Mouse (Mus musculus) midbrain, embryonic 12.5 days (tissue): ENCODE data around the gene Sycp3. TPM values are rescaled to one million over a fixed set of nuclear protein-coding genes. Genes with fewer than 3 reads are reported as not detected.
A peak's percentile ranks its signal among the peaks of the same experiment; 100 is the strongest.
"Not testable (repeated sequence)": the region's sequence is repeated elsewhere in the genome, so short reads cannot be mapped to it uniquely, and the experiment has no call there.

ENCODE experiments used
- ATAC-seq: fragments of 200-750 bp; cut with Nextera tagmentation; 2 replicates; pipeline ENCODE4 v1.8.0; 2017; ENCODE audit warnings: low read depth, moderate TSS enrichment, moderate library complexity; ENCODE audit not compliant: low FRiP score
- H3K27ac ChIP-seq: fragments of 300-500 bp; sonication (generic); replicated peaks from 2 replicates; pipeline ENCODE4 v1.5.1; 2016; ENCODE audit warnings: mild to moderate bottlenecking
- H3K27me3 ChIP-seq: fragments of 300-500 bp; sonication (generic); 2 replicates; pipeline ENCODE4 v1.6.1; 2016; ENCODE audit warnings: mild to moderate bottlenecking
- H3K36me3 ChIP-seq: fragments of 300-500 bp; sonication (generic); 2 replicates; pipeline ENCODE4 v1.6.1; 2016
- H3K4me1 ChIP-seq: fragments of 300-500 bp; sonication (generic); 2 replicates; pipeline ENCODE4 v1.6.1; 2016
- H3K4me2 ChIP-seq: fragments of 300-500 bp; sonication (generic); replicated peaks from 2 replicates; pipeline ENCODE4 v1.6.1; 2016; ENCODE audit warnings: mild to moderate bottlenecking, moderate library complexity
- H3K4me3 ChIP-seq: fragments of 300-500 bp; sonication (generic); 2 replicates; pipeline ENCODE4 v1.5.1; 2016; ENCODE audit warnings: mild to moderate bottlenecking
- H3K9ac ChIP-seq: fragments of 300-500 bp; sonication (generic); replicated peaks from 2 replicates; pipeline ENCODE4 v1.6.1; 2016; ENCODE audit warnings: mild to moderate bottlenecking, moderate library complexity
- H3K9me3 ChIP-seq: fragments of 300-500 bp; sonication (generic); 2 replicates; pipeline ENCODE4 v1.6.1; 2016; ENCODE audit warnings: mild to moderate bottlenecking
- WGBS: fragments of 180-500 bp; shearing (Covaris S2); methylation state at CpG from one replicate; pipeline ENCODE4 v1.1.7; 2016; 5-methylcytosine and 5-hydroxymethylcytosine counted together
- polyA plus RNA-seq: library from polyadenylated mRNA; unstranded; fragments of >200 nt; fragmentation: Nextera tagmentation; extraction: Ambion mirVana; gene quantifications from 2 replicates; pipeline ENCODE4 v1.2.1, GENCODE M21; 2016

Sycp3 gene
- polyA plus RNA-seq, 1 experiment from 2014 or later = not detected

DNA sequence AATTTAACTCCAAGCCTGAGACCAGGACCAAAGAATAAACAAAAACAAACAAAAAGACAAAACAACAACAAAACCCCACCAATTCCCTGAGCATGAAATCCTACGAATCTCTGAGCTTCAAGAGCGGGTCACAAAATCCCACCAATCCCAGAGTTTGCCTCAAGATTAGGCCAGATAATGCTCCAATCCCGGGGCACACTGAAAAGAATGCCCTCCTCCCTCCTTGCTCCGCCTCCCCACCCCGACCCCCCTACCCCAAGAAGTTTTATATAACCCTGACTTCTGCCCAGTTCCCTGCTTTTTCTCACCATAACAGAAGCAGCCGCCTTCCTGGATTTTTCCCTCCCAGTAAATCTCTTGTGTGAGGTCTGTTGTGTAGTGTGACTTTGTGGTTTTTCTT is 1.6 kb upstream of the Sycp3 start:
- H3K9me3 ChIP-seq = no peaks in the 10 kb centered on the region
- no peaks in the 10 kb centered on the region for H3K27me3 ChIP-seq
- WGBS = 52% methylated on average over 6 of the region's 6 CpGs
- ATAC-seq = no peak
- H3K9ac ChIP-seq = no peak overlapping the region
- no peak overlapping the region for H3K4me3 ChIP-seq
- H3K4me2 ChIP-seq = no peak overlapping the region
- H3K36me3 ChIP-seq = no peaks in the 10 kb centered on the region
- H3K27ac ChIP-seq = no peak overlapping the region
- H3K4me1 ChIP-seq = no peaks in the 10 kb centered on the region

DNA sequence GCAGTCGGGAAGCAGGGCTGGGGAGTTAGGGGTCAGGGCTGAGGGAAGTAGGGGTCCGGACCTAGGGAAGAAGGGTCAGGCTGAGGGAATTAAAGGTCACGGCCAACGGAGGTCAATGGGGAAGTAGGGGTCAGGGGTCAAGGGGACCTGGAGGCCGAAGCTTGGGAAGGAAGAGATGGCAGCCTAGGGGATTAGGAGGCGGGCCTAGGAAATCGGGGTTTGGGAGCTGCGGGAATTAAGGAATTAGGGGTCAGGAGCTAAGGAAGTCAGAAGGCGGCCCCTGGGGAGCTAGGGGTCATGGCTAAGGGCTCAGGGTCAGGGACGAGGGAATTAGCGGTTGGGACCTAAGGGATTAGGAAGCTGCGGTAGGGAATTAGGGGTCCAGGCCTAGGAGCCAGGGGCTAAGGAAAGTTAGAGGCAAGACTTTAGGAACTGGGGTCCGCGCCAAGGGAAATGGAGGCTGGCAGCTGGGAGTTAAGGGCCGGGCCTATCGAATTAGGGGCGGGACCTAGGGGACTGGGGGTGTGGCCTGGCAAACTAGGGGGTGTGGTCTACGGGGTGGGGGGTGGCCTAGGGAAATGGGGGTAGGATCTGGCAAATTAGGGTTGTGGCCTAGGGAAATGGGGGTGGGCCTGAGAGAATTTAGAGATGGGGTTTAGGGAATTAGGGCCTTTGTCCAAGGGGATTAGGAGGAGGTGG is 902 bp downstream of the Sycp3 start:
- Histone ChIP-seq H3K9ac (no peak overlapping the region), H3K9me3 (no peaks in the 10 kb centered on the region)
- 60% methylated on average over 18 of the region's 18 CpGs for WGBS

DNA sequence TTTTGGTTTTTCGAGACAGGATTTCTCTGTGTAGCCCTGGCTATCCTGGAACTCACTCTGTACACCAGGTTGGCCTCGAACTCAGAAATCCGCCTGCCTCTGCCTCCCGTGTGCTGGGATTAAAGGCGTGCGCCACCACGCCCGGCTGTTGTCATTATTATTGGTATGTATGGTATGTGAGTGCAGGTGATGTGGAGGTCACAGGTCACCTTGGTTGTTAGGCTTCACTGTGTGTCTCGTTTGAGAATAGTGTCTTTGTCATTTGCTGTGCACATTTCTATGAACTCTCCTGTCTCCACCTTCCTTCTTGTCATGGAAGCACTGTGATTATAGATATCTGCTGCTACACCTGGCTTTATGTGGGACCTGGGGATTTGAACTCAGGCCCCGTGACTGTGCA is 23.5 kb downstream of the Sycp3 start:
- H3K9me3 ChIP-seq, H3K36me3 ChIP-seq, H3K4me1 ChIP-seq, H3K4me3 ChIP-seq, ATAC-seq, H3K9ac ChIP-seq, H3K27me3 ChIP-seq, H3K4me2 ChIP-seq, H3K27ac ChIP-seq: not testable (repeated sequence)
- 92% methylated on average over 10 of the region's 10 CpGs for WGBS

More for the DNA sequence above, 902 bp downstream of the Sycp3 start:
- ATAC-seq = no peak
- Histone ChIP-seq H3K27ac (no peak overlapping the region), H3K4me3 (no peak overlapping the region), H3K4me2 (no peak overlapping the region), H3K36me3 (no peaks in the 10 kb centered on the region), H3K4me1 (no peaks in the 10 kb centered on the region), H3K27me3 (no peaks in the 10 kb centered on the region)

DNA sequence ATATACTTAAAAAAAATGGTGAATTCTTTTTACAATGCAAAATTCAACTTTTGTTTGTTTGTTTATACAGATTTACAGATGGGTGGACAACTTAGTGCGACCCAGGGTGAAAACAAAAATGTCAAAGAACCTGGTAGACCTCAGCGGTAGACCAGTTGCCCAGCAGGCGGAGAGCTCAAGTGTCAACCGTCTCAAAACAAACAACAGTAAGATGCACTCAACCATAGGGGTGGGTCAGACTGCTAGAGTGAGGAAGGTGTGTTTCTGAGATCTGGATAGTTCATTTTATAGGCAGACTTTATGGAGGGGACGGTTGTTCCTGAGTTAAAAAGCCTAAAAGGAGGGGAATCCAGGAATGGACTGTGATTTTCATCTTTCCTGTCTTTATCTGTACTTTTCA is 29.3 kb downstream of the Sycp3 start:
- Histone ChIP-seq H3K4me1 (peaks cover 4% of the 10 kb centered on the region; the same call in 1 of the 2 replicates), H3K9me3 (no peaks in the 10 kb centered on the region), H3K9ac (no peak overlapping the region), H3K27me3 (no peaks in the 10 kb centered on the region), H3K4me3 (no peak overlapping the region), H3K36me3 (no peaks in the 10 kb centered on the region), H3K27ac (no peak overlapping the region), H3K4me2 (no peak overlapping the region)
- no peak for ATAC-seq
- WGBS = 88% methylated on average over 5 of the region's 5 CpGs

DNA sequence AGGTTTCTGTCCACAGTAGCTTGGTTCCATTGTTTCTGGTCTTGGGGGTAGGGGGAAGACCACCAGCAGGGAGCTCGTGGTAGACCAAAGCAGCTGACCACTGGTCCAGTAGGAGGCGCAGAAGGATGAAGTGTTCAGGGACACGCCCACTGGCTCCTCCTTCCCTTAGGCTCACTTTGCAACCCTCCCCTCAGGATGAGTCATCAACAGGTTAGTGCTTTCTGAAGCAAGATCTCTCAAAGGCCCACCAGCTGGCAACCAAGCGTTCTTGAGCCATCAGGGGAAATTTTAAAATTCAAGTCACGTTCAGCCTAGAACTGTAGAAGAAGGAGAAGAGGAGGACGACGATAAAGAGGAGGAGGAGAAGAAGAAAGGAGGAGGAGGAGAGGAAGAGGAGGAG is 32.3 kb downstream of the Sycp3 start:
- Histone ChIP-seq H3K9me3 (no peaks in the 10 kb centered on the region), H3K27ac (no peak overlapping the region), H3K4me2 (no peak overlapping the region), H3K9ac (no peak overlapping the region), H3K4me1 (peaks cover 4% of the 10 kb centered on the region; the same call in 1 of the 2 replicates), H3K27me3 (no peaks in the 10 kb centered on the region), H3K4me3 (no peak overlapping the region), H3K36me3 (no peaks in the 10 kb centered on the region)
- WGBS = 65% methylated on average over 7 of the region's 7 CpGs
- ATAC-seq = no peak

DNA sequence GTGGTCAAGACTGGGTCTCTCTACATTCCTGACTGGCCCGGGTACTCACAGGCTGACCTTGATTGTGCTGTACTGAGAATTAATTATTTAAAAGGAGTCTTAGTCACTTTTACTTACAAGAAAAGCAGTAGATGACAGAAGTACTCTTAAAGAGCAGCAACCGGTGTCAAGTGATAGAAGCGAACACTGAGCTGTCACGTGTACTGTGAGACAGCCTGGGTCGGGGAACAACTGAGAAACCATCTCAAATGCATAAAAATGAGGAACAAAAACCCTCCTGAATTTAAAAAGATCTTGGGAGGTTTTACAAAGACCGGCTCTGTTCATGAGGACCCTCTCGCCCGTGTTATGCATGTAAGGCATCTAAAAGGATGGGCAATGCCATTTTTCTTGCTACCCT is 33.3 kb downstream of the Sycp3 start:
- H3K4me1 ChIP-seq = peaks cover 4% of the 10 kb centered on the region; the same call in 1 of the 2 replicates
- H3K27ac ChIP-seq = no peak overlapping the region
- no peak for ATAC-seq
- H3K9me3 ChIP-seq = no peaks in the 10 kb centered on the region
- H3K4me2 ChIP-seq = no peak overlapping the region
- H3K27me3 ChIP-seq = no peaks in the 10 kb centered on the region
- WGBS = 79% methylated on average over 8 of the region's 8 CpGs
- no peaks in the 10 kb centered on the region for H3K36me3 ChIP-seq
- no peak overlapping the region for H3K4me3 ChIP-seq
- no peak overlapping the region for H3K9ac ChIP-seq

DNA sequence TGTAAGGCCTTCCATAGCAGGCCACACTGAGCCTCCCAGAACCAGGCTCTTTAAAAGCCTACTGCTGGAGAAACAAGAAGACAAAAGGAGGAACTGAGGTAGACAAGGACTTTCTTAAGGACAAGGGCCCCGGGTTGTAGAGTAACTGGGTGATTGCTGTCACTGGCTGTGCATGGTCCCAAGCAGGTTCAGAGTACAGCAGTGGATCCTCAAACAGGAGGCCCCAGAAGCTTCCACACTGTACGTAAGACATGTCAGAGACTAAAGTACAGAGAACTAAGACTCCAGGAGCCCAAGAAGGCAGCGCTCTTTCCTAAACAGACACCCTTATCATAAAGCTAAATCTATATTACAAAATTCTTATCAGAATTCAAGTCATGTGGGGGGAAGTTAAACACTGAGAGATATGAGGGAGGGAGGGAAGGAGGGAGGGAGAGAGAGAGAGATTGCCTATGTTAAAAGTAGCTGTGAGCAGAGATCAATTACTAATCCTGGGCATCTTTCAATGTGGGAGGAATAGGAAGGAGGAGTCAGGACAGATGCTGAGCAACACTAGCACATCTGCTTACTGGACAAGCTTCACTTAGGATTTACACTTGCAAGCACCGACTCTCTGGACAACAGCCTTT is 35.7 kb downstream of the Sycp3 start:
- H3K4me3 ChIP-seq = no peak overlapping the region
- H3K9me3 ChIP-seq = no peaks in the 10 kb centered on the region
- no peak overlapping the region for H3K27ac ChIP-seq
- H3K9ac ChIP-seq = no peak overlapping the region
- no peak for ATAC-seq
- no peaks in the 10 kb centered on the region for H3K36me3 ChIP-seq
- H3K27me3 ChIP-seq = no peaks in the 10 kb centered on the region
- 82% methylated on average over 4 of the region's 4 CpGs for WGBS
- H3K4me2 ChIP-seq = no peak overlapping the region
- peaks cover 4% of the 10 kb centered on the region; the same call in 1 of the 2 replicates for H3K4me1 ChIP-seq

DNA sequence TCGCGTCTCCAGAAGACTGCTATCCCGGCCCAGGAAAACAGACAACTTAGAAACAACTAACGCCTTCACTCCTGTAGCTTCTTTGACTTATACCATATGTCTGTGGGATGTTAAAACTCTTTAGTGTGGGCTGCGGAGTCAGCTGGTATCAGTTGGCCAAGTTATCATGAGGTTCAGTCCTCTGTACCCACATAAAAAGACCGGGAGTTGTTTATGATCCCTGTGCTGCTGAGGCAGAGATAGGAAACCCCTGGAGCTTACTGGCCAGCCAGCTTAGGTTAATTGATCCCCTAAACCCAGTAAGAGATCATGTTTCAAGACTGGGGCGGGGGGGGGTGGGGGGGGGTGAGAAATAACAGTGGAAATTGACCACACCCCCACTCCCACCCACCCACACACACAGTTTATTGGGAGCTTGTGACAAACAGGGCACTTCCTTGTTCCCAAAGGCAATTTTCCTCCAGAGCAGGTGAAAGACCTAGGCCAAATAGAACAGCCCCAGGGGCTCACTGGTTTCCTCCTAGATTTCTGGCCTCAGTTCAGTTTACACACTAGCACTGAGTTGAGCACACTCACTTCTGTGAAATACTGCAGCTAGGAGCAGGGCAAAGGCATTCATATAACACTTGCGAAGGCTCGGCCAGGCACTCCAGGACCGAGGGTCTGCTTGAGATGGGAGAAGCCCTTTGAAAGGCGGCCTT is 37.6 kb downstream of the Sycp3 start:
- Histone ChIP-seq H3K27ac (no peak overlapping the region), H3K4me3 (no peak overlapping the region), H3K4me2 (no peak overlapping the region), H3K9ac (no peak overlapping the region), H3K36me3 (no peaks in the 10 kb centered on the region), H3K27me3 (no peaks in the 10 kb centered on the region), H3K9me3 (no peaks in the 10 kb centered on the region), H3K4me1 (peaks cover 8% of the 10 kb centered on the region; the same call in 1 of the 2 replicates)
- 74% methylated on average over 11 of the region's 11 CpGs for WGBS
- no peak for ATAC-seq

DNA sequence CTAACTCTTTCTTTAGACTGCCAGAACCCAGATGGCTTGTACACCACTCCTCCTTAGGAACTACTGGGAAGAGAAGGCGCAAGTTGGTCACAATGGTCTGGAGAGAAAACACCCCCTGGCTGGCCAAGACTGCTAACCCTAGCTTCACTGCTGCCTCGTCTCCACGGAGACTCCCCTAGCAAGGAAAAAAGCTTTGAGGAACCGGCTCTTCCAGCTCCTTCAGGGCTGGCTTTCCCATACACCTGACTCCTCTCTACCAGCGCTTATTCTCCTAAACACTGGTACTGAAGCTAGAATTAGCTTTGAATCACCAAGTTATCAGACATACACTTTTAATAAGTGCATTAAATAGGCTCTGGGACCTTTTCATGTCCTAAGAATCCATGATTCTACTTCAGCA is 40.6 kb downstream of the Sycp3 start:
- ATAC-seq = no peak
- H3K27me3 ChIP-seq = no peaks in the 10 kb centered on the region
- H3K9me3 ChIP-seq = no peaks in the 10 kb centered on the region
- no peak overlapping the region for H3K9ac ChIP-seq
- whole genome bisulfite sequencing = 59% methylated on average over 5 of the region's 5 CpGs
- no peak overlapping the region for H3K4me2 ChIP-seq
- peaks cover 16% of the 10 kb centered on the region; the same call in 1 of the 2 replicates for H3K4me1 ChIP-seq
- no peaks in the 10 kb centered on the region for H3K36me3 ChIP-seq
- no peak overlapping the region for H3K27ac ChIP-seq
- no peak overlapping the region for H3K4me3 ChIP-seq

DNA sequence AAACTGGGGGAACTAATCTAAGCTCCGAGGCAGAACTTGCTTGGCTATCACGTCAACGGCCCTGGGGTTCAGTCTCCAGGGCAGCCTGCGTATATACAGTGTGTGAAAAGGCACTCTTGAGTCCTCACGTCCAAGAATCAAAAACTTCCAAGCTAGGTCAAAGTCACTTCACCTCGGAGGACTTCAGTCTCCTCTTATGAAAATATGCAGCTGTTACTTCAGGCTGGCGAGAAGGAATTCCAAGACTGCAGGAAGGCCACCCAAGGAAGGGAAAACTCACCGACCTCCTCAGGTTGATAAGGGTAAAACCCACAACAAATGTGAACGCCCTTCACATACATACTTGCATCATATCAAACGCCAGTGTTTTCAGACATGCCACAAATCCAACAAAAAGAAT is 42.0 kb downstream of the Sycp3 start:
- H3K27me3 ChIP-seq = no peaks in the 10 kb centered on the region
- no peak overlapping the region for H3K4me3 ChIP-seq
- H3K4me2 ChIP-seq = no peak overlapping the region
- no peaks in the 10 kb centered on the region for H3K36me3 ChIP-seq
- H3K4me1 ChIP-seq = peaks cover 16% of the 10 kb centered on the region; the same call in 1 of the 2 replicates
- no peak overlapping the region for H3K9ac ChIP-seq
- H3K9me3 ChIP-seq = no peaks in the 10 kb centered on the region
- no peak for ATAC-seq
- WGBS = 80% methylated on average over 10 of the region's 10 CpGs
- H3K27ac ChIP-seq = no peak overlapping the region

DNA sequence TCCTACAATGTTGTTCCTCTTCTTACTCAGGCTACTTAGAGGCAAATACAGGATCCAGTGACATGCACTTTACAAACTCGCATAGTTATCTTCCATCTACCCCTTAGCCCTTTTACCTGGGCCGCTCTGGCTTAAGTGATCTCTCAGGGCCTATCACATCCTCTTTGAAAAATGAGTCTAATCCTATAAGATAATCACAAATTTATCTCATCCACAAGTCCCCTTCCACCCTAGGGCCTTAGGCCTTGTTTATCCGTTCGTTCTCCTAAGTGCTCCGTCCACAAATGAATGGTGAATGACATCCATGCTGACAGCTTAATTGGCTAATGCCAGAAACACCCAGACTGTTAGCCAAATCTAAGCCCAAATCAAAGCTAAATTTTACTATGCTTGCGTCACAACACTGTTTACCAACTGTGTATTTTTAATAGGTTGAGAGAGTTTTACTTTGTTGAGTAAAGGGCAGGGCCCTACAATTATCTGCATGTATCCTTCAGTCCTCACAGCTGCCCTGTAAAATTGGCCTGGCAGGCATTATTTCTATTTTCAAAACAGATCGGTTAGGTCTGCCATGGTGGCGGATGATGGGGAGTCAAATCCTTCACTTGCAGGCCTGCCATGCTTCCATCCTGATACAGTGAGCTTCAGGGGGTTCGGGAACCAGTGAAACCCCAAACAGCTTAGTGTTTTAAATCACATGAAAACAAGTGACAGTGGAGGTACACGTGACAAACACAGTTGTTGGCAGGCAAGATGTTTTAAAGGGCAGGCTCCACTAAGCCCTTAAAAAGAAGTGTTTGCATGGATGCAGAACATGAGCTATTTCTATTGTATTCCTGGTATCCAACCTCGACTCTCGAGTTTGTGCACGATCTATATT is 42.8 kb downstream of the Sycp3 start:
- Histone ChIP-seq H3K9me3 (no peaks in the 10 kb centered on the region), H3K27ac (no peak overlapping the region), H3K4me1 (peaks cover 16% of the 10 kb centered on the region; the same call in 1 of the 2 replicates), H3K4me2 (peak overlapping the region; percentile 64; the same call in 1 of the 2 replicates), H3K36me3 (no peaks in the 10 kb centered on the region), H3K27me3 (no peaks in the 10 kb centered on the region), H3K4me3 (no peak overlapping the region), H3K9ac (no peak overlapping the region)
- WGBS = 57% methylated on average over 13 of the region's 13 CpGs
- no peak for ATAC-seq
